Mouse (Mus musculus) heart, embryonic 14.5 days (tissue): ENCODE data around the gene 6330409D20Rik. TPM values are rescaled to one million over a fixed set of nuclear protein-coding genes. Genes with fewer than 3 reads are reported as not detected.

Experiments
- ATAC-seq: fragments of 200-750 bp; cut with Nextera tagmentation; 2 replicates; pipeline ENCODE4 v1.8.0; 2017; ENCODE audit warnings: low read depth, moderate TSS enrichment; ENCODE audit not compliant: insufficient number of reproducible peaks, insufficient read depth, low FRiP score
- H3K27ac ChIP-seq, 2 experiments: fragments of 200-500 bp in 1 of 2; fragments of 300-500 bp in 1 of 2; sonication (generic) in 1 of 2; replicated peaks in 1 of 2; 2 replicates each; pipeline ENCODE4 v1.5.1; 2012 to 2014; ENCODE audit warnings: low read depth in 2 of 2, low read length in 2 of 2, control low read depth in 1 of 2, mild to moderate bottlenecking in 1 of 2, mixed read lengths in 1 of 2; ENCODE audit not compliant: control insufficient read depth in 1 of 2, insufficient read depth in 1 of 2
- H3K27me3 ChIP-seq: fragments of 300-500 bp; sonication (generic); 2 replicates; pipeline ENCODE4 v1.6.1; 2014; ENCODE audit warnings: mild to moderate bottlenecking, low read length, control low read depth; ENCODE audit not compliant: control insufficient read depth, insufficient read depth
- H3K36me3 ChIP-seq: fragments of 300-500 bp; sonication (generic); 2 replicates; pipeline ENCODE4 v1.6.1; 2014; ENCODE audit warnings: mild to moderate bottlenecking, control low read depth, low read length, mixed read lengths; ENCODE audit not compliant: control insufficient read depth, insufficient read depth
- H3K4me1 ChIP-seq, 2 experiments: fragments of 200-500 bp in 1 of 2; fragments of 300-500 bp in 1 of 2; sonication (generic) in 1 of 2; 2 replicates each; pipeline ENCODE4 v1.6.1; 2012 to 2014; ENCODE audit warnings: low read length in 2 of 2, control low read depth in 1 of 2, mixed read lengths in 1 of 2; ENCODE audit not compliant: control insufficient read depth in 2 of 2, insufficient read depth in 2 of 2
- H3K4me2 ChIP-seq: fragments of 300-500 bp; sonication (generic); 2 replicates; pipeline ENCODE4 v1.6.1; 2014; ENCODE audit warnings: mild to moderate bottlenecking, low read length
- H3K4me3 ChIP-seq, 2 experiments: fragments of 200-500 bp in 1 of 2; fragments of 300-500 bp in 1 of 2; sonication (generic) in 1 of 2; 2 replicates each; pipeline ENCODE4 v1.5.1; 2012 to 2014; ENCODE audit warnings: low read length in 2 of 2, mild to moderate bottlenecking in 2 of 2, control low read depth in 1 of 2, low read depth in 1 of 2, moderate library complexity in 1 of 2; ENCODE audit not compliant: control insufficient read depth in 1 of 2, insufficient read depth in 1 of 2
- H3K9ac ChIP-seq: fragments of 300-500 bp; sonication (generic); 2 replicates; pipeline ENCODE4 v1.6.1; 2014; ENCODE audit warnings: mild to moderate bottlenecking, low read length
- H3K9me3 ChIP-seq: fragments of 300-500 bp; sonication (generic); 2 replicates; pipeline ENCODE4 v1.6.1; 2016; ENCODE audit warnings: low read length, control low read depth; ENCODE audit not compliant: control insufficient read depth
- WGBS: fragments of 180-500 bp; shearing (Covaris S2); extraction: QIAGEN DNeasy Blood & Tissue Kit; methylation state at CpG from one replicate; pipeline ENCODE4 v1.1.7; 2014; 5-methylcytosine and 5-hydroxymethylcytosine counted together
- polyA plus RNA-seq: library from polyadenylated mRNA; unstranded; fragments of >200 nt; fragmentation: Nextera tagmentation; extraction: Ambion mirVana; gene quantifications from 2 replicates; pipeline ENCODE4 v1.2.1, GENCODE M21; 2014

The 6330409D20Rik gene
- polyA plus RNA-seq, 1 experiment from 2014 or later, result 0.68 TPM

- Histone ChIP-seq H3K36me3 (peaks cover 35% of the 10 kb centered on the region), H3K4me1 (peaks cover 16 to 30% of the 10 kb centered on the region in 2 experiments), H3K27ac (peak within 1 kb of the TSS; percentile 95), H3K27me3 (no peaks in the 10 kb centered on the region), H3K9me3 (no peaks in the 10 kb centered on the region), H3K4me2 (peak within 1 kb of the TSS; percentile 84), H3K4me3 (peak within 1 kb of the TSS; percentile 72 to 85), H3K9ac (peak within 1 kb of the TSS; percentile 92)
- peak; percentile 81 for ATAC-seq
- WGBS, result under 1% methylated on average over 48 of the region's 79 CpGs
Measured at GRCm38 (mm10) chr2:32712934-32713817, 27.6 kb downstream of the 6330409D20Rik start, which contains the start of gene Cdk9. Cdk9 (minus strand) TSS chr2:32713076.

- H3K27me3 ChIP-seq, result no peaks in the 10 kb centered on the region
- peak; percentile 82 for ATAC-seq
- under 1% methylated on average over 32 of the region's 44 CpGs for WGBS
- peaks cover 42% of the 10 kb centered on the region for H3K36me3 ChIP-seq
- H3K4me2 ChIP-seq, result peak overlapping the region; percentile 84
- H3K4me3 ChIP-seq, result peak overlapping the region; percentile 72 to 85
- no peaks in the 10 kb centered on the region for H3K9me3 ChIP-seq
- H3K4me1 ChIP-seq, result peaks cover 16 to 30% of the 10 kb centered on the region in 2 experiments
- peak overlapping the region; percentile 83 to 95 for H3K27ac ChIP-seq
- H3K9ac ChIP-seq, result peak overlapping the region; percentile 92
Measured at GRCm38 (mm10) chr2:32712586-32712933, 28.3 kb downstream of the 6330409D20Rik start.

- H3K36me3 ChIP-seq, result peaks cover 46% of the 10 kb centered on the region
- ATAC-seq, result peak; percentile 44
- H3K27me3 ChIP-seq, result no peaks in the 10 kb centered on the region
- H3K9ac ChIP-seq, result peak overlapping the region; percentile 92
- H3K4me2 ChIP-seq, result peak overlapping the region; percentile 84
- H3K27ac ChIP-seq, result peak overlapping the region; percentile 73 to 95
- no peaks in the 10 kb centered on the region for H3K9me3 ChIP-seq
- peak overlapping the region; percentile 72 to 85 for H3K4me3 ChIP-seq
- under 1% methylated on average over 41 of the region's 41 CpGs for WGBS
- H3K4me1 ChIP-seq, result peaks cover 16 to 30% of the 10 kb centered on the region in 2 experiments
Measured at GRCm38 (mm10) chr2:32712108-32712551, 28.7 kb downstream of the 6330409D20Rik start.

DNA sequence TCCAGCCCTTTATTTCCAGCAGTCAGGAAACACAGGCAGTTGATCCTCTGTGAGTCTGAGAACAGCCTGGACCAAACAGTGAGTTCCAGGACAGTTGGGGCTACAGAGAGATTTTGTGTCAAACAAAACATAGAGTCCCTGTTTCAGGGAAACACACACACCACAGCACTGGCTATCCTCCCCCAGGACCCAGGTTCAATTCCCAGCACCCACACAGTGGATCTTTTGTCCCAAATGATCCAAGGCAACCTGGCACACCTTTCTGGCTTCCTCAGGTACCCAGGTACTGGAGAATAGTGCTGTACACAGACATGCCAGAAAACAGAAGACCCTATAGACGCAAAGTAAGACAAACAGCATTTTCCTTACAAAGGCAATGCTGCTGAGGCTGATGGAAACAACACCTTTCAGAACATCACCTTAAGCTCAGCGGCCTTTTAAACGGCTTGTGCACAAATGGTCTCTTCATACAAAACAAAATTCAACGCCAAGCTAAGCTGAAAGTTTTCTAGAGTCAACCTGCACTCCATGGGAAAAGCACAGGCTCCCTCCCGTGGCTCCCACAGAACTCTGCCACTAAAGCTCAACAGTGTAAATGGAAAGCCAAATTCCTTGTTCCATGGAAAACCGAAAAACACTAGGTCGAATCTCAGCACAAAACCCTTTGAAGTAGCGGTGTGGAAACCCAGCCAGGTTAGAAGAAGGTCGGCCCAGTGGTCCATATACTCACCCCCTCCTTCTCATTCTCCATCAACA, 29.3 kb downstream of the 6330409D20Rik start:
- H3K4me3 ChIP-seq, result peak overlapping the region; percentile 72 to 85
- H3K36me3 ChIP-seq, result peaks cover 52% of the 10 kb centered on the region
- H3K27ac ChIP-seq, result peak overlapping the region; percentile 48 to 95
- ATAC-seq, result no peak
- no peaks in the 10 kb centered on the region for H3K27me3 ChIP-seq
- H3K9ac ChIP-seq, result peak overlapping the region; percentile 92
- no peaks in the 10 kb centered on the region for H3K9me3 ChIP-seq
- peak overlapping the region; percentile 84 for H3K4me2 ChIP-seq
- WGBS, result 27% methylated on average over 9 of the region's 9 CpGs
- peaks cover 16 to 30% of the 10 kb centered on the region in 2 experiments for H3K4me1 ChIP-seq

DNA sequence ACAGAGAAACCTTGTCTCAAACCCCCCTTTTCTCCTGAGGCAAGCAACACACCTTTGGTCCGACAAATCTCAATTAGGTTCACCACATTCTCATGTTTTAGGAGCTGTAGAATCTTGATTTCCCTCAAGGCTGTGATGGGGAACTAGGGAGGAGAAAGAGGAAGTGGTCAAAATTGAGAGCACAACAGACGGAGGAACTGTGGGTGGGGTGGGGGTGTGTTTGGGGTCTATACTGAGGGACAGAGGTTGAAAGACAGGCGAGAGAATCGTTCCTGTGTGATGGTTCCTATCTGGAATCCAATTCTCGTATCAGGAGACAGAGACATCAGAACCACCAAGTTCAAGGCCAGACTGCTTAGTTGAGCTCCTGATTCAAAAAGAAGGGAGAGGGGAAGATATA, 30.4 kb downstream of the 6330409D20Rik start:
- no peak for ATAC-seq
- peaks cover 16 to 29% of the 10 kb centered on the region in 2 experiments for H3K4me1 ChIP-seq
- no peaks in the 10 kb centered on the region for H3K27me3 ChIP-seq
- H3K36me3 ChIP-seq, result peaks cover 63% of the 10 kb centered on the region
- H3K27ac ChIP-seq, result no peak overlapping the region
- no peaks in the 10 kb centered on the region for H3K9me3 ChIP-seq
- H3K4me3 ChIP-seq, result no peak overlapping the region
- H3K9ac ChIP-seq, result no peak overlapping the region
- no peak overlapping the region for H3K4me2 ChIP-seq
- WGBS, result 80% methylated on average over 5 of the region's 5 CpGs

DNA sequence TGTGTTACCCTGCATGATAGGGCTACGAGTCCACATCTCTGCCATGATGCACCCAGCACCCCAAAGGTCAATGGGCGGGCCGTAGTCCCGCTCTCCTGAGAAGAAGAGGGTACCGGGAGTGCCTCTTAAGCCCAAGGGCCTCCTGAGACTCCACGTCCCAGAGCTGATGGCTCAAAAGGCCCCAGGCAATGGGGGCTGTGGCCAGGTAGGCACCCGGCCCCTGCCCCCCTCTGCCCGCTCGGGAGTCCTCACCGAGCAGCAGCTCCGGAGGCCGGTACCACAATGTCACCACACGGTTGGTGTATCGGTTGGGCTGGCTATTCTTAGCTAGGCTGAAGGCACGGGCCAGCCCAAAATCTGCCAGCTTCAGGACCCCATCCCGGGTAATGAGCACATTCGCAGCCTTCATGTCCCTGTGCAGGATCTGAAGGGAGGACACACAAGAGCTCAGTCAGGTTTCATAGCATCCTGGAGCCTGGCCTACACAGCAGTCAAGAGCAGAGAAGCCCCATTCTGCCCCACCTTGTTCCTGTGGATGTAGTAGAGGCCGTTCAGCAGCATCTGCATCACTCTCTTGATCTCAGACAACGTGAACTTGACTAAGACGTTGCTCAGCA, 31.2 kb downstream of the 6330409D20Rik start:
- Histone ChIP-seq H3K27ac (no peak overlapping the region), H3K4me2 (no peak overlapping the region), H3K36me3 (peaks cover 71% of the 10 kb centered on the region), H3K4me3 (no peak overlapping the region), H3K9ac (no peak overlapping the region), H3K27me3 (no peaks in the 10 kb centered on the region), H3K9me3 (no peaks in the 10 kb centered on the region), H3K4me1 (peaks cover 10 to 21% of the 10 kb centered on the region in 2 experiments)
- ATAC-seq, result no peak
- WGBS, result 90% methylated on average over 20 of the region's 20 CpGs

- WGBS, result 42% methylated on average over 3 of the region's 3 CpGs
- Histone ChIP-seq H3K27me3 (no peaks in the 10 kb centered on the region), H3K27ac (no peak overlapping the region), H3K4me2 (no peak overlapping the region), H3K9me3 (no peaks in the 10 kb centered on the region), H3K36me3 (peaks cover 81% of the 10 kb centered on the region), H3K4me3 (no peak overlapping the region), H3K4me1 (peaks cover 4 to 11% of the 10 kb centered on the region in 2 experiments), H3K9ac (no peak overlapping the region)
- no peak for ATAC-seq
Measured at GRCm38 (mm10) chr2:32708643-32709042, 32.2 kb downstream of the 6330409D20Rik start.
